Comparison of ENCODE assay signal across 28 mouse cellular contexts in the genomic region with DNA sequence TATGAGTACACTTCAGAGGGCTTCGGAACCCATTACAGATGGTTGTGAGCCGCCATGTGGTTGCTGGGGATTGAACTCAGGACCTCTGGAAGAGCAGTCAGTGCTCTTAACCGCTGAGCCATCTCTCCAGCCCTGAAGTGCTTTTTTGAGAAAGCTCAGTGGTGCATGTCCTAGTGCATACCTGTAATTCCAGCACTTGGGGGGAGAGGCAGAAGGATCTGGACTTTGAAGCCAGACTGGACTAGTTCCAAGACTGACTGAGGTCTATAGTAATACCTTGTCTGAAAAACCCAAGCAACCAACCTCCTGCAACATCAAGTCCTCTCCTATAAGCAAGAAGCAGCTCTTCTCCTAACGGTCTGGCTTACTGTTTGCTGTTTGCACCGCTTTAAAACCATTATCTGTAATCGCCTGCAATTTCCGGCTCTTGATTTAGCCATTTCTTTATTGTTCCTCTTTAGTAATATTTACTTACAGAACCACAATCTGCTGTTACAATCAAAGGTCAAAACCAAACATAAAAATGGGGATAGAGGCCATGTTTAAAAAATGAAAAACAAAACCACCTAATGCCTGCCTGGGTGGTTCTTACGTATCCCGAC. TPM values are rescaled to one million over a fixed set of nuclear protein-coding genes. Genes with fewer than 3 reads are reported as not detected.
DNase-seq lines count a peak whose midpoint lies in the region; ATAC-seq and TF ChIP-seq lines count a peak whose summit lies in the region.
"Had no signal": no experiment of that assay in that cellular context is flagged by ENCODE, and none has a peak within 500 bp of the region (broad histone marks: within the 10 kb centered on the region; RNA-seq: fewer than 3 reads in every experiment).

No protein-coding gene starts in this region.

- peak overlapping the region; percentile 15 for H3K27ac ChIP-seq in liver, adult 2 months (replicated peaks; ENCODE audit: insufficient read depth, low read depth, low read length)
- no peak overlapping the region for H3K27ac ChIP-seq in liver, embryonic 11.5 days (ENCODE audit: low read depth, low read length)
- H3K27ac ChIP-seq: heart, embryonic 13.5 days; limb, embryonic 13.5 days; liver, embryonic 14.5 days; neural tube, embryonic 15.5 days had no signal

- H3K4me3 ChIP-seq in liver, adult 2 months (ENCODE audit: insufficient read depth, low read depth, low read length), result no peak overlapping the region
- H3K4me3 ChIP-seq in liver, embryonic 11.5 days (ENCODE audit: low read depth, low read length), result no peak overlapping the region
- H3K4me3 ChIP-seq: heart, embryonic 13.5 days; limb, embryonic 13.5 days; neural tube, embryonic 15.5 days had no signal

- H3K4me2 ChIP-seq in liver, embryonic 11.5 days, result no peak overlapping the region
- H3K4me2 ChIP-seq: heart, embryonic 13.5 days; limb, embryonic 13.5 days; lung, embryonic 14.5 days; midbrain, embryonic 11.5 days; neural tube, embryonic 15.5 days had no signal

- ATAC-seq in liver, embryonic 11.5 days (replicated peaks; ENCODE audit: low FRiP score), result no peak
- ATAC-seq in erythroid progenitor cell, adult 5-6 weeks (replicated peaks; ENCODE audit: low FRiP score, poor library complexity, severe bottlenecking), result no peak
- ATAC-seq: forebrain, embryonic 14.5 days had no signal

- H3K9me3 ChIP-seq in liver, embryonic 11.5 days (ENCODE audit: control insufficient read depth, low read length), result no peaks in the 10 kb centered on the region
- H3K9me3 ChIP-seq: heart, embryonic 13.5 days; limb, embryonic 13.5 days; neural tube, embryonic 15.5 days had no signal

- H3K27me3 ChIP-seq in liver, adult 2 months (ENCODE audit: control insufficient read depth, insufficient read depth, low read length), result no peaks in the 10 kb centered on the region
- no peaks in the 10 kb centered on the region for H3K27me3 ChIP-seq in liver, embryonic 11.5 days (replicated peaks; ENCODE audit: control insufficient read depth, insufficient read depth, low read length)
- H3K27me3 ChIP-seq: CH12.LX; limb, embryonic 13.5 days had no signal

- H3K79me2 ChIP-seq in liver, adult 2 months (ENCODE audit: control insufficient read depth, insufficient read depth, low read length), result no peaks in the 10 kb centered on the region

- TF ChIP-seq POLR2A in liver, adult 2 months (IDR thresholded peaks at IDR 0.05; ENCODE audit: extremely low read depth, insufficient read depth, low read length), result no peak

- no peak overlapping the region for H3K9ac ChIP-seq in liver, adult 2 months (ENCODE audit: low read depth, low read length)
- H3K9ac ChIP-seq in liver, embryonic 11.5 days (ENCODE audit: low read depth, low read length), result no peak overlapping the region
- H3K9ac ChIP-seq: heart, embryonic 13.5 days; limb, embryonic 13.5 days; liver, embryonic 14.5 days; lung, embryonic 14.5 days; neural tube, embryonic 15.5 days had no signal

- peak; percentile 54 for DNase-seq in liver, adult 2 months (ENCODE audit: extremely low read depth, low read depth, low spot score)
- DNase-seq in liver, embryonic 11.5 days (ENCODE audit: low spot score), result no peak
- DNase-seq in kidney, adult 9 months, result peak; percentile 81
- peak; percentile 61 to 69 for DNase-seq in kidney, postnatal 25 days
- DNase-seq in right cerebral cortex, postnatal 4 days, result no peak
- DNase-seq in urinary bladder, adult 18-20 months (ENCODE audit: low spot score in 2 of 2), result no peak
- DNase-seq: adrenal gland, postnatal 10 days; B cell, adult 2 months; cerebellum, adult 8-10 months; cerebellum, postnatal 36 days; gastrocnemius, postnatal 10 days; heart, adult 11 months; heart, postnatal 14 days; layer of hippocampus, adult 9-11 months; lung, embryonic 14.5 days; lung, postnatal 4 days had no signal

- no peak for TF ChIP-seq CTCF in liver, adult 2 months (IDR thresholded peaks at IDR 0.05; ENCODE audit: low read depth, low read length)

- WGBS in liver, adult 2 months, result 56% methylated on average over 9 of the region's 9 CpGs
- WGBS in liver, embryonic 11.5 days, result 83% methylated on average over 9 of the region's 9 CpGs

- H3K36me3 ChIP-seq in liver, adult 2 months (ENCODE audit: control insufficient read depth, insufficient read depth, low read length), result peaks cover 27% of the 10 kb centered on the region
- H3K36me3 ChIP-seq in liver, embryonic 11.5 days (ENCODE audit: control insufficient read depth, insufficient read depth, low read length), result peaks cover 14% of the 10 kb centered on the region; the same call in 1 of the 2 replicates

- H3K4me1 ChIP-seq in liver, adult 2 months (ENCODE audit: control insufficient read depth, insufficient read depth, low read length), result peaks cover 12% of the 10 kb centered on the region
- H3K4me1 ChIP-seq in liver, embryonic 11.5 days (replicated peaks; ENCODE audit: control insufficient read depth, insufficient read depth, low read length), result no peaks in the 10 kb centered on the region
- H3K4me1 ChIP-seq: heart, embryonic 13.5 days; limb, embryonic 13.5 days; neural tube, embryonic 15.5 days had no signal

RNA-seq across cellular contexts. Expression of a gene that starts 8.3 kb away (rescaled TPM):
- 109 and 140 TPM in 2 replicates for total RNA-seq in liver, adult 2 months (2014; rRNA removed)
- 263 and 286 TPM in 2 replicates for polyA plus RNA-seq in liver, adult 2 months (2012; rRNA removed)
- 48.8 and 53.9 TPM in 2 replicates for polyA plus RNA-seq in liver, embryonic 11.5 days (2014; fragmentation: Nextera tagmentation; extraction: Ambion mirVana)
- 6.7 and 39.3 TPM in 2 replicates for total RNA-seq in erythroid progenitor cell, adult 5-6 weeks (2015; ENCODE audit: low replicate concordance)
- total RNA-seq in erythroid progenitor cell, adult 5-6 weeks (2017; ENCODE audit: low replicate concordance), result 0.76 and 10.4 TPM in 2 replicates

RNA-seq across cellular contexts. Expression of a gene that starts 8.3 kb away (rescaled TPM):
- total RNA-seq in liver, adult 2 months (2014; rRNA removed), result 11.0 and 13.0 TPM in 2 replicates
- 11.8 and 15.1 TPM in 2 replicates for polyA plus RNA-seq in liver, adult 2 months (2012; rRNA removed)
- 70.6 and 76.1 TPM in 2 replicates for polyA plus RNA-seq in liver, embryonic 11.5 days (2014; fragmentation: Nextera tagmentation; extraction: Ambion mirVana)
- 5.9 and 8.6 TPM in 2 replicates for total RNA-seq in erythroid progenitor cell, adult 5-6 weeks (2015; ENCODE audit: low replicate concordance)
- total RNA-seq in erythroid progenitor cell, adult 5-6 weeks (2017; ENCODE audit: low replicate concordance), result 7.2 and 11.7 TPM in 2 replicates

RNA-seq across cellular contexts. Expression of a gene that starts 15.1 kb away (rescaled TPM):
- 28.7 and 31.5 TPM in 2 replicates for total RNA-seq in liver, adult 2 months (2014; rRNA removed)
- polyA plus RNA-seq in liver, adult 2 months (2012; rRNA removed), result 64.0 and 65.1 TPM in 2 replicates
- polyA plus RNA-seq in liver, embryonic 11.5 days (2014; fragmentation: Nextera tagmentation; extraction: Ambion mirVana), result 22.8 and 24.0 TPM in 2 replicates
- 2.9 and 6.3 TPM in 2 replicates for total RNA-seq in erythroid progenitor cell, adult 5-6 weeks (2015; ENCODE audit: low replicate concordance)
- total RNA-seq in erythroid progenitor cell, adult 5-6 weeks (2017; ENCODE audit: low replicate concordance), result 6.0 TPM in 1 of 2 replicates, not detected in the other

RNA-seq across cellular contexts. Expression of a gene that starts 21.1 kb away (rescaled TPM):
- 101 and 128 TPM in 2 replicates for total RNA-seq in liver, adult 2 months (2014; rRNA removed)
- 483 and 586 TPM in 2 replicates for polyA plus RNA-seq in liver, adult 2 months (2012; rRNA removed)
- 8.9 and 9.1 TPM in 2 replicates for polyA plus RNA-seq in liver, embryonic 11.5 days (2014; fragmentation: Nextera tagmentation; extraction: Ambion mirVana)
- total RNA-seq in erythroid progenitor cell, adult 5-6 weeks (2015; ENCODE audit: low replicate concordance), result not detected in 2 replicates
- total RNA-seq in erythroid progenitor cell, adult 5-6 weeks (2017; ENCODE audit: low replicate concordance), result not detected in 2 replicates
- total RNA-seq: gastrocnemius, postnatal 10 days had no signal
- polyA plus RNA-seq: hindbrain, embryonic 11.5 days; thymus, postnatal 0 days had no signal

RNA-seq across cellular contexts. Expression of a gene that starts 23.5 kb away (rescaled TPM):
- 7.9 and 8.4 TPM in 2 replicates for total RNA-seq in liver, adult 2 months (2014; rRNA removed)
- 22.8 and 24.2 TPM in 2 replicates for polyA plus RNA-seq in liver, adult 2 months (2012; rRNA removed)
- polyA plus RNA-seq in liver, embryonic 11.5 days (2014; fragmentation: Nextera tagmentation; extraction: Ambion mirVana), result 3.0 and 3.3 TPM in 2 replicates
- total RNA-seq in erythroid progenitor cell, adult 5-6 weeks (2015; ENCODE audit: low replicate concordance), result 1.4 and 4.6 TPM in 2 replicates
- total RNA-seq in erythroid progenitor cell, adult 5-6 weeks (2017; ENCODE audit: low replicate concordance), result 1.8 TPM in 1 of 2 replicates, not detected in the other
- total RNA-seq: left cerebral cortex, adult 18-20 months; left cerebral cortex, postnatal 25 days had no signal

Comparison
In these comparisons a context has a peak if more than half of its experiments do, and no peak if none do; other contexts are left out.
1. DNase-seq: peak in liver, adult 2 months (single experiment), kidney, adult 9 months (single experiment) and kidney, postnatal 25 days (2 of 2); none in liver, embryonic 11.5 days (single experiment), right cerebral cortex, postnatal 4 days (single experiment) and urinary bladder, adult 18-20 months (0 of 2).